Mouse (Mus musculus): Measurements from ENCODE around the gene Hnrnpab.

The Hnrnpab gene

GRCm38 (mm10) chr11:51606447-51607095, at the start of gene Hnrnpab:
TSS of gene Hnrnpab (minus strand) at chr11:51606847.
- DNase-seq (ENCODE audit: low read depth in 2 of 2, low spot score in 2 of 2): peak; percentile 97 to 98

DNA sequence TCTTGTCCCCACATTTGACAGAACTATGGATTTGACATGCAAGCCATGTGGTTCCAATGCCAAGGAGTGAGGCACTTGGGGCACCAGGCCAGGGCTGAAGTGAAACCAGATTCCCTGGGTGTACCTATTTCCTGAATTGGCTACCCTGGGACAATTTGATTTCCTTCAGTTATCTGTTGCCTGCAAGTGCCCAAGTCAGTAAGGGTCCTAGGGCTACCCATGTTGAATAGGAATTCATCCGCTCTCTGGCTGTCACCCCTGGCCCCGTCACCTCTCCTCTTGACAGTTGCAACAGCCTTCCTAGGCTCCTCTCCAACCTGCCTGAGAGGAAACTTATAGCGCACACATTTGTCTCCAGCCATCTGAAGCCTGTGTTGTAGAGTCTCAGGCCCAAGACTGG, 48.2 kb upstream of the Hnrnpab start:
- DNase-seq (ENCODE audit: low read depth in 2 of 2, low spot score in 2 of 2): no peak

DNA sequence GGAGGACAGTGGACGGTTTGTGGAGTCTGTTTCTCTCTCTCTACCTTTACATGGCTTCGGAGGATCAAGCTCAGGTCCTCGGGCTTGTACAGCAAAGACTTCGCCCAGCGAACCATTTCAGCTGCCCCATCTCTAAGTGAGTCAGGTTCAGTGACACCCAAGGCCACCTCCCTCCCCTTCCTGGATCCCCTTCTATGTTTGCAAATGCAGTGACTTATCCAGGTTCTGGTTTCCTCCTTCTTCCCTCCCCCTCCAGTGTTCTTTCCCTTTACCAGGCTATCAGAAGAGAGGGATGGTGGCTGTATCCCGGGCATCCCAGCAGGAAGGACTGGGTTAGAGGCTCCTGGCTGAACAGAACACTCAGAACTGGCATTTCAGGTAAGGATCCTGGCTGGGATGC, 47.1 kb upstream of the Hnrnpab start:
- no peak for DNase-seq (ENCODE audit: low read depth in 2 of 2, low spot score in 2 of 2)

DNA sequence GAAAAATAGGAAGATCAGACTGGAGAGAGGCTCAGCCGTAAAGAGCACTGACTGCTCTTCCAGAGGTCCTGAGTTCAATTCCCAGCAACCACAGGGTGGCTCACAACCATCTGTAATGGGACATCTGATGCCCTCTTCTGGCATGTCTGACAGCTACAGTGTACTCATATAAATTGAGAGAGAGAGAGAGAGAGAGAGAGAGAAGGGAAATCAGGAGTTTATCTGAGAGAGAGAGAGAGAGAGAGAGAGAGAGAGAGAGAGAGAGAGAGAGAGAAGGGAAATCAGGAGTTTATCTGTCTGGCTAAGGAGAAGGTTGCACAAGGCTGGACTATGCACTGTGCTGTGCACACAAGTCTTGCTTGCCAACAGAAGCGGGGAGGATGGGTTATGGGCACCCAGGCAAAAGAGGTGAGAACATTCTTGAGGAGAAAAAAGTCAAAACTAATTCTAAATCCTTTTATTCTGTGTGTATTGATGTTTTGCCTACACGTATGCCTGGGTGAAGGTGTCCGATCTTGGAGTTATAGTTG, 46.3 kb upstream of the Hnrnpab start:
- DNase-seq (ENCODE audit: low read depth in 2 of 2, low spot score in 2 of 2): no peak

- DNase-seq (ENCODE audit: low read depth in 2 of 2, low spot score in 2 of 2): peak; percentile 59 to 63
Observed at GRCm38 (mm10) chr11:51650691-51651515, 44.3 kb upstream of the Hnrnpab start, which contains the start of the genes N4bp3 and D930048N14Rik. TSS of gene N4bp3 (minus strand) at chr11:51650842. TSS of gene D930048N14Rik (plus strand) at chr11:51650954.

- DNase-seq (ENCODE audit: low read depth in 2 of 2, low spot score in 2 of 2): peak in 1 of 2 experiments; percentile 25
Observed at GRCm38 (mm10) chr11:51650261-51650660, 43.6 kb upstream of the Hnrnpab start.

GRCm38 (mm10) chr11:51649889-51650199, 43.2 kb upstream of the Hnrnpab start:
- no peak for DNase-seq (ENCODE audit: low read depth in 2 of 2, low spot score in 2 of 2)

DNA sequence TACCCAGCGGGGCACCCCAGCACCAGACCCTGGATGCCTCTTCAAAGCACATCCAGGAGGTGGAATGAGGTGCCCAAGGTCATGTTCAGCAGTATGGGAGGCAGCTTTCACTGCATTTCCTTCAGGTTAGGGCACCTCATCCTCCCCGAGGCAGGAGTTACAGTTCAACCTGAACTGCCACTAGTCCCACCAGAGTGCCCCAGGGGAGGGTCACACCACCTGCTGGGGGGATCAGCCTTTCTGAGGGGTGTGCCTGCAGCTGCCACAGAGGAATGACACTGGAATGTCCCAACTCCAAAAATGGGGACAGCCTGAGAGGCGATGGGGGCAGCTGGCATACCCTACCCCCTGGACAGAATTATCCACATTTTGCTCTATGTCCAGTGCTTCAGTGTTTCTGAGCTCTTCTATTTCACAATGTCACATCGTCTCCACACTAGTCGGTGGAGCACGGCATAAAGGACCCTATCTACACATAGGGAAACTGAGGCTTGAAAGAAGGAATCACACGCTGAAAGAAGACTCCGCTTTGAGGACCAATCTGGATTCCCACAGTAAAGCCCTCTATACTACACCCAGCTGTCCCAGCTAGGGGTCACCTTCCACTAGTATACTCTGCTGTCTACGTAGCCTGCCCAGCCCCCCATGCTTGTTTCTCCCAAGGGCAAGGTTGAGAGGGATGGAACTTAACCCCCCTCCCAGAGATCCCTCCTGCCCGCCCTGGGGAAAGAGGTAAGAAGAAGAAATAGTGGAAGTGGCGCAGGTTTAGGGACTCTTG, 42.7 kb upstream of the Hnrnpab start:
- DNase-seq (ENCODE audit: low read depth in 2 of 2, low spot score in 2 of 2): no peak

- DNase-seq (ENCODE audit: low read depth in 2 of 2, low spot score in 2 of 2): no peak
Observed at GRCm38 (mm10) chr11:51648566-51648965, 41.9 kb upstream of the Hnrnpab start.

- no peak for DNase-seq (ENCODE audit: low read depth in 2 of 2, low spot score in 2 of 2)
Observed at GRCm38 (mm10) chr11:51646751-51647667, 40.4 kb upstream of the Hnrnpab start.

DNA sequence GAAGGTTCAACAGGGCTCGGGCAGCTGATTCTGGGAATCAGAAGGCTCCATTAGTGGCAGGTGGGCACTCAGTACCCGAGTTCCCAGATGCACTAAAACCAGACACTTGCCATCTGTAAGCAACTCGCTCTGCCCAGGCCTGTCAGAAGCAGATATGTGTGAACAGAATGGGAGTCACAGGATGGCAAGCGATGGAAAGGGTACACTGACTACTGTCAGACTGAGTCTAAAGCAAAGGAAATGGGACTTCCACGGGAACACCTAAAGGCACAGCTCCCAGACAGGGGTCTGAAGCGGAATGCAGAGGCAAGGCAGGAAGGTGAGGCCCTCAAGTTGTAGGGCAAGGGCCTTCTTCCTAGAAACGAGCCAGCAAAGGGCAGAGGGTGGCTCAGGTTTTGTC, 39.6 kb upstream of the Hnrnpab start:
- DNase-seq (ENCODE audit: low read depth in 2 of 2, low spot score in 2 of 2): no peak

DNA sequence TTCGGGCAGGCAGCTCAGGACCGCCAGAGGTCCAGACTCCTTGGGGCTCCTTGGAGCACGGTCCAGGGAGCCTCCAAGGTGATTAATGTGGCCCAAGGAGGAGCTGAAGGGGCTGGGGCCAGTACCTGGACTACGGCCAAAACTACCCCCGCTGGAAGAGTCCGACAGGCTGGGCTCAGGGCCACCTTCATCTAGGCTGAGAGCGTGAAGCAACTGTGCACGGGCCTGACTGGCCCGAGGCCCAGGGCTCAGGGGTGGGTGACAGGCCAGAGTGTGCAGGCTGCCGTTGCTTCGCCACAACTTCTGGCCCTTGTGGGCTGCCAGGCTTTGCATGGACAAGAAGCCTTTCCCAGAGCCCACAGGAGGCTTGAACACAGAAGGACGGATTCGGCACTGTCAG, 38.6 kb upstream of the Hnrnpab start:
- DNase-seq (ENCODE audit: low read depth in 2 of 2, low spot score in 2 of 2): no peak

DNA sequence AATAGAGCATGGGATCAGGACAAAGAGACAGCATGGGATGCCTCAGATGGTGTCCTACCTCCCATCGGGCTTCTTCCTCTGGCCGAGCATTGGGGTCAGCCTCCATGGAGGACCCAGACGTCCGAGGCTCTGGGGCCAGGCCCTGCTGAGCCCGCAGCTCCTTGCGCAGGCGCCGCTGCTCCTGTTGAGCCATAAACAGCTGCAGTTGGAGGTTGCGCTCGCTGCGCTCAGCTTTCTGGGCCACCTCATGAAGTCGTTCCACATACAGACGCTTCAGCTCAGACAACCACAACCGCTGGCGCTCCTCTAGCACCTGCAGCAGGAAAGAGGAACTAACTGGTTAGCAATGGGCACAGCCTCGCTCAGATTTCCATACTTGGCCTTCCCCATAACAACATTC, 37.6 kb upstream of the Hnrnpab start:
- peak in 1 of 2 experiments; percentile 27 for DNase-seq (ENCODE audit: low read depth in 2 of 2, low spot score in 2 of 2)

DNA sequence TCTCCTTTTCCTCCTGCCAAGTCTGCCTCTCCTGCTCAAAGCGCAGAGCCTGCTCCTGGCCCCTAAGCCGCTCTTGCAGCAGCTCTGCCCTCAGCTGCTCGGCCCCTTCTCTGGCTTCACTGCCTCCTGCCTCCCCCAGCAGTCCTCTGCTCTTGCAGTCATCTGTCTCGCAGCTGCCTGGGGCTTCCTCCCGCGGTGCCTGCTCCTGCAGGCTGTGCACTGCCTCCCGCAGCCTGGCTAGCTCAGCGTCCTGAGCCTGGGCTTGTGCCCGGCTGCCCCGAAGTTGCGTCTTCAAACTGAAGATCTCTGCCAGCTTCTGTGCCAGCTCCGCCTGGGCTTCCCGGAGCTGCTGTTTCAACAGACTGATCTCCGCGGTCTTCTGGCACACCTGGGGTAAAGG, 37.1 kb upstream of the Hnrnpab start:
- DNase-seq (ENCODE audit: low read depth in 2 of 2, low spot score in 2 of 2): no peak

DNA sequence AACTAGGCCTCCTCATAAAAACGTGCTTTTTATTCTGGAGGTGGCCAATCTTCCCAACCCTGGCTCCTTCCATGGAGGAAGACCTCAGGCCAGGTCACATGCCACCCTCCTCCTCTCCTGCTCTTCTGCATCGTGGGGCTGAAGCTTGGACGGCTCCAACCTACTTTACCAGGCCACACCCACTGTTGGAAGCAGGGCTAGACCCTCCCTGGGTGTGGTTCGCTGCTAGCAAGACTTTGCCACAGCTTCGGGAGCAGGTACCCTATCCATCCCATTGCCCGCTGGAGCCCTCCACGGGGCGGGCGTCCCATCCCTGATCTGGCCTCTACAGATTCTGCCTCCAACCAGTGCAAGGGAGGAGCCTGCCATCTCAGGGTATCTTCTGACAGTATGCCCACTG, 36.6 kb upstream of the Hnrnpab start:
- no peak for DNase-seq (ENCODE audit: low read depth in 2 of 2, low spot score in 2 of 2)

GRCm38 (mm10) chr11:51640748-51641147, 34.1 kb upstream of the Hnrnpab start:
- no peak for DNase-seq (ENCODE audit: low read depth in 2 of 2, low spot score in 2 of 2)

- no peak for DNase-seq (ENCODE audit: low read depth in 2 of 2, low spot score in 2 of 2)
Observed at GRCm38 (mm10) chr11:51638497-51638896, 31.9 kb upstream of the Hnrnpab start.

- peak; percentile 51 to 56 for DNase-seq (ENCODE audit: low read depth in 2 of 2, low spot score in 2 of 2)
Observed at GRCm38 (mm10) chr11:51637971-51638414, 31.3 kb upstream of the Hnrnpab start.

DNA sequence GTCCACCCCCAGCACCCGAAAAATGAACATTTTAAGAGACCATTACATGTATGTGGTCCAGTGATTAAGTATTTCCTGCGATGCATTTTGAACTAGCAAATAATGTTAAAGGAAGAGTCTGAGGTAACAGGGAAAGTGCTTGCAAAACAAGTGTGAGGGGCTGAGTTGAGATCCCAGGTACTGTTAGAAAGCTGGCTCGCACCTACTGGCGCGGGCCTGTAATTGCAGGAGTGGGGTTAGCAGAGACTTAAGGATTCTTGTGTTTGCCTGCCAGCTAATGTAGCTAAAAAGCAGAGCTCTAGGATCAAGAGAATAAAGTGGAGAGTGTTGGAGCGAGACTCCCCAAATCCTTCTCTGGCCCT, 29.7 kb upstream of the Hnrnpab start:
- peak; percentile 64 to 73 for DNase-seq (ENCODE audit: low read depth in 2 of 2, low spot score in 2 of 2)

DNA sequence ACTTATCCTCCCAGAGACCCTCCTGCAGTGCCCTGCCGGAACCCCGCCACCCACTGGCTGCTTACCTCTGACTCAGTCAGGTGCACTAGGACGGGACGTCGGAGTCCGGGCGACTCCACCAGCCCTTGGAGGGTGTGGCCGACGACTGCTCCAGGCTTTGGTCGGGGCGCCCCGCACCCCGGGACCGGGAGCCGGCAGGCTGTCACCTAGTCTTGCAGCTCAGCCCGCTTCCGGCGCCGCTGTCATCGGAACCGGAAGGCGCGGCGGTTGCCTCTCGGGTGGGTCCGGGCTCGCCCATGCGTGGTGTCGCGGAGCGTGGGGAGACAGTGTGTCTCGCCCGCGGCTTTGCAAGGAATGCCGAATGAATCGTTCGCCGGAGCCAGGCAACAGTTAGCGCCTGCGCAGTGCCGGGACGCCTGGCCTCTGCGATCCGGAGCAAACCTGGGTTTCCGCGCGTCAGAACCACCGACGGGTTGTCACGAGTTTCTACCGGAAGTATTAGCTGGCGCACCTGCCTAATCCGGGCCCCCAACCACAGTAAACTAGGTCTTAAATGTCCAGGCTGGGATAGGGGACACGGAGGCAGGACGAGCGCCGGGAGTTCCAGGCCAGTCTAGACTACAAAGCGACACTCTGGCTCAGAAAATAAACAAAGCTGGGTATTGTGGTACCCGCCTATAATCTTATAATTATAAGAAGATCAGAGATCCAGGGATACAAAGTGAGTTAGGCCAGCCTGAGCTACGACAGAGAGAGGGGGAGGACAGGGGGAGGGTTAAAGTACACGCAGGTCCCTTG, 29.1 kb upstream of the Hnrnpab start, which contains the start of gene Rmnd5b:
TSS of gene Rmnd5b (minus strand) at position 372 of the 798 bp plus-strand sequence.
- DNase-seq (ENCODE audit: low read depth in 2 of 2, low spot score in 2 of 2): peak; percentile 86
